Comparison of ENCODE assay signal across 9 mouse cellular contexts in genomic region chr3:96551203-96551602, GRCm38 (mm10). TPM values are rescaled to one million over a fixed set of nuclear protein-coding genes. Genes with fewer than 3 reads are reported as not detected.
DNase-seq lines count a peak whose midpoint lies in the region; TF ChIP-seq lines count a peak whose summit lies in the region.
"Had no signal": no experiment of that assay in that cellular context is flagged by ENCODE, and none has a peak within 500 bp of the region (broad histone marks: within the 10 kb centered on the region; RNA-seq: fewer than 3 reads in every experiment).

No protein-coding gene starts in this region.

- no peaks in the 10 kb centered on the region for H3K27me3 ChIP-seq in myocyte (ENCODE audit: control insufficient read depth, insufficient read depth, insufficient read length)

- H3K4me3 ChIP-seq in myocyte: no peak overlapping the region
- H3K4me3 ChIP-seq: erythroblast, embryonic 14.5 days had no signal

- intact Hi-C loops in heart, postnatal 25 days (cut with DNase I): loop anchor here (1.0 kb wide), 1 partner anchor 29 kb away; no protein-coding TSS in a partner anchor
- intact Hi-C loops in gastrocnemius, postnatal 14 days (cut with DNase I; ENCODE audit: low total_unique reads): no loop called here

- TF ChIP-seq POLR2A in myocyte (IDR thresholded peaks at IDR 0.05; ENCODE audit: insufficient read length, low read depth): no peak

- peak overlapping the region; percentile 55 for H3K4me2 ChIP-seq in myocyte (ENCODE audit: low read depth)

- H3ac ChIP-seq in myocyte (ENCODE audit: control insufficient read depth, insufficient read length): no peak overlapping the region

- H3K36me3 ChIP-seq in myocyte (ENCODE audit: control insufficient read depth, insufficient read depth): no peaks in the 10 kb centered on the region

- no peaks in the 10 kb centered on the region for H3K79me2 ChIP-seq in myocyte (ENCODE audit: control insufficient read depth, insufficient read depth)

- DNase-seq in heart, adult 18-20 months: peak; percentile 86 to 87
- DNase-seq in heart, postnatal 25 days (ENCODE audit: low spot score): no peak
- DNase-seq in CD4-positive helper T cell, adult 2 months (ENCODE audit: low read depth, low spot score): peak; percentile 73
- peak; percentile 93 for DNase-seq in adipocyte (ENCODE audit: low spot score)
- peak; percentile 59 for DNase-seq in gastrocnemius, postnatal 14 days
- DNase-seq in kidney, postnatal 25 days: peak; percentile 79 to 84
- no peak for DNase-seq in ovary, adult 18-20 months (ENCODE audit: low spot score)

TF ChIP-seq in myocyte, 11 proteins besides CTCF, POLR2A, EP300 and RAD21:
- TF ChIP-seq TCF12 (IDR thresholded peaks at IDR 0.05; ENCODE audit: insufficient read depth, poor library complexity, severe bottlenecking): no peak
- TF ChIP-seq CEBPB (IDR thresholded peaks at IDR 0.05; ENCODE audit: insufficient read depth, poor library complexity, severe bottlenecking): no peak
- no peak for TF ChIP-seq USF1 (IDR thresholded peaks at IDR 0.05; ENCODE audit: low read depth)
- TF ChIP-seq SRF (IDR thresholded peaks at IDR 0.05; ENCODE audit: control insufficient read depth, insufficient read length, low read depth): no peak
- no peak for TF ChIP-seq MAX (IDR thresholded peaks at IDR 0.05; ENCODE audit: low read depth)
- TF ChIP-seq MYOD1 (IDR thresholded peaks at IDR 0.05; ENCODE audit: control insufficient read depth in 1 of 3, insufficient read length in 2 of 3, low read depth in 2 of 3): no peak
- no peak for TF ChIP-seq POLR2AphosphoS2 (IDR thresholded peaks at IDR 0.05; ENCODE audit: insufficient read length, low read depth)
- no peak for TF ChIP-seq REST (IDR thresholded peaks at IDR 0.05; ENCODE audit: insufficient read depth, insufficient read length)
- no peak for TF ChIP-seq MYOG (IDR thresholded peaks at IDR 0.05; ENCODE audit: control insufficient read depth in 1 of 3, insufficient read depth in 1 of 3, insufficient read length in 2 of 3, low read depth in 2 of 3)
- TF ChIP-seq TCF3 (IDR thresholded peaks at IDR 0.05; ENCODE audit: insufficient read length, low read depth): no peak
- TF ChIP-seq E2F4 (IDR thresholded peaks at IDR 0.05; ENCODE audit: insufficient read depth): no peak

RNA-seq across cellular contexts. Expression of gene Txnip, which starts 6.6 kb away (rescaled TPM):
- total RNA-seq in heart, adult 18-20 months (2021): 100 to 1,000 TPM; 435 to 530 TPM
- 100 to 1,000 TPM; 341 to 607 TPM for total RNA-seq in heart, postnatal 25 days (2021)
- total RNA-seq in gastrocnemius, postnatal 14 days (2021): 100 to 1,000 TPM; 288 to 458 TPM
- 42.6 TPM for polyA plus RNA-seq in myocyte (2012; fragmentation: generic; extraction: Trizol)

RNA-seq across cellular contexts. Expression of gene Gm16253, which starts 25.6 kb away (rescaled TPM):
- total RNA-seq in heart, adult 18-20 months (2021): 1 to 10 TPM; 1.6 to 1.9 TPM
- total RNA-seq in heart, postnatal 25 days (2021): 1 to 10 TPM; 1.1 to 2.1 TPM
- 1 to 10 TPM; 1.2 to 1.5 TPM for total RNA-seq in gastrocnemius, postnatal 14 days (2021)
- 0.25 TPM for polyA plus RNA-seq in myocyte (2012; fragmentation: generic; extraction: Trizol)
- polyA plus RNA-seq: erythroblast, embryonic 14.5 days had no signal

RNA-seq across cellular contexts. Expression of gene Hfe2, which starts 26.2 kb away (rescaled TPM):
- 100 to 1,000 TPM; 279 to 290 TPM for total RNA-seq in heart, adult 18-20 months (2021)
- 100 to 1,000 TPM; 266 to 290 TPM for total RNA-seq in heart, postnatal 25 days (2021)
- total RNA-seq in gastrocnemius, postnatal 14 days (2021): 100 to 1,000 TPM; 460 to 465 TPM
- 116 TPM for polyA plus RNA-seq in myocyte (2012; fragmentation: generic; extraction: Trizol)
- polyA plus RNA-seq: erythroblast, embryonic 14.5 days had no signal

RNA-seq across cellular contexts. Expression of gene Polr3gl, which starts 42.8 kb away (rescaled TPM):
- 10 to 100 TPM; 26.7 to 30.5 TPM for total RNA-seq in heart, adult 18-20 months (2021)
- 10 to 100 TPM; 25.2 to 25.9 TPM for total RNA-seq in heart, postnatal 25 days (2021)
- 10 to 100 TPM; 30.3 to 34.0 TPM for total RNA-seq in gastrocnemius, postnatal 14 days (2021)
- 22.7 TPM for polyA plus RNA-seq in myocyte (2012; fragmentation: generic; extraction: Trizol)

RNA-seq across cellular contexts. Expression of gene Ankrd34a, which starts 45.2 kb away (rescaled TPM):
- 1 to 10 TPM in 1 of 2 experiments, under 1 TPM in 1; 0.59 to 1.4 TPM for total RNA-seq in heart, adult 18-20 months (2021)
- total RNA-seq in heart, postnatal 25 days (2021): 1 to 10 TPM; 1.9 to 2.4 TPM
- total RNA-seq in gastrocnemius, postnatal 14 days (2021): 1 to 10 TPM in 1 of 2 experiments, under 1 TPM in 1; 0.66 to 1.9 TPM
- 2.5 TPM for polyA plus RNA-seq in myocyte (2012; fragmentation: generic; extraction: Trizol)
- polyA plus RNA-seq: erythroblast, embryonic 14.5 days had no signal

Comparison
In these comparisons a context has a peak if more than half of its experiments do, and no peak if none do; other contexts are left out.
1. DNase-seq: peak in heart, adult 18-20 months (2 of 2), CD4-positive helper T cell, adult 2 months (single experiment), adipocyte (single experiment), gastrocnemius, postnatal 14 days (single experiment) and kidney, postnatal 25 days (2 of 2); none in heart, postnatal 25 days (single experiment) and ovary, adult 18-20 months (single experiment).